Mouse (Mus musculus) embryonic stem cell, embryonic (primary cell): ENCODE data around the gene Gskip.

ENCODE experiments used
- CTCF ChIA-PET, 4 experiments: fragments of 300-600 bp in 2 of 4; fragments of 350-600 bp in 2 of 4; sonication (Branson Sonifier 250); formaldehyde crosslinking; loops; one replicate each; lab custom pipeline; 2022; ENCODE audit warnings: inconsistent platforms in 2 of 4; lab: Charles Lee
- POLR2A ChIA-PET, 4 experiments: fragments of 300-600 bp in 2 of 4; fragments of 350-600 bp in 2 of 4; sonication (Branson Sonifier 250); formaldehyde crosslinking; loops; one replicate each; lab custom pipeline; 2022; ENCODE audit warnings: antibody characterized with exemption in 4 of 4, inconsistent platforms in 1 of 4; lab: Charles Lee

The Gskip gene

DNA sequence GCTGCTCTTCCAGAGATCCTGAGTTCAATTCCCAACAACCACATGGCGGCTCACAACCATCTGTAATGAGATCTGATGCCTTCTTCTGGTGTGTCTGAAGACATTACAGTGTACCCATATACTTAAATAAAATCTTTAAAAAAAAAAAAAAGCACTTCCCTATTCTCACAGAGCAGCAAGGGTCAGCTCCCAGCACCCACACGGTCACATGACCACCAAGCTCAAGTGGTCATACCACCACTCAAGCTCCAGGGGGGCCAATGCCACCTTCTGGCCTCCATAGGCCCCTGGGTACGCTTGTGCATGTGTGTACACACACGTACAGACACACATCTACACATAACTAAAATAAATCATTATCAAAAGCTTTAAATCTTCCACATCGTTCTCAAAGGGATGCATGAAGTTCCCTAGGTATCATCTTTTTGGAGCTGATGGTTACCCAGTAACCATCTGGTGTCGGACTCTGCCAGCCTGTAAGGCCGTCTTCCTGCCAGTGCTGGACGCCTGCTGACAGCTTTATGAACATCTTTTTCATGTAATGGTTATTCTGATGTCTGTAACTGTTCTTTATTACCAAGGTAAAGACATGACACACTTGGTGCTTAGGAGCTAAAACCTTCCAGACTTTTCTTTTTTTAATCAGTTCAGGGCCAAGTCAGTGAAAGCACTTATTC is 12.6 kb downstream of the Gskip start:
- POLR2A ChIA-PET, result interaction anchor here in 2 of 4 experiments (0.9 to 2.8 kb wide), 10 partner anchors 8 to 38 kb away, joined by 3 to 12 read pairs (median 4); partner anchors contain the start of genes Gskip (in 2 of the 2), Ak7 (in 1 of the 2) and Atg2b (in 1 of the 2)
- CTCF ChIA-PET, result interaction anchor here in 2 of 4 experiments (0.8 to 1.7 kb wide), 2 partner anchors 23 to 31 kb away, joined by 3 to 5 read pairs; no protein-coding TSS in a partner anchor

GRCm38 (mm10) chr12:105700433-105700832 is 15.8 kb downstream of the Gskip start:
- POLR2A ChIA-PET, result interaction anchor here in 3 of 4 experiments (0.6 to 2.1 kb wide), 5 partner anchors 13 to 224 kb away, joined by 3 to 6 read pairs (median 3); no protein-coding TSS in a partner anchor

DNA sequence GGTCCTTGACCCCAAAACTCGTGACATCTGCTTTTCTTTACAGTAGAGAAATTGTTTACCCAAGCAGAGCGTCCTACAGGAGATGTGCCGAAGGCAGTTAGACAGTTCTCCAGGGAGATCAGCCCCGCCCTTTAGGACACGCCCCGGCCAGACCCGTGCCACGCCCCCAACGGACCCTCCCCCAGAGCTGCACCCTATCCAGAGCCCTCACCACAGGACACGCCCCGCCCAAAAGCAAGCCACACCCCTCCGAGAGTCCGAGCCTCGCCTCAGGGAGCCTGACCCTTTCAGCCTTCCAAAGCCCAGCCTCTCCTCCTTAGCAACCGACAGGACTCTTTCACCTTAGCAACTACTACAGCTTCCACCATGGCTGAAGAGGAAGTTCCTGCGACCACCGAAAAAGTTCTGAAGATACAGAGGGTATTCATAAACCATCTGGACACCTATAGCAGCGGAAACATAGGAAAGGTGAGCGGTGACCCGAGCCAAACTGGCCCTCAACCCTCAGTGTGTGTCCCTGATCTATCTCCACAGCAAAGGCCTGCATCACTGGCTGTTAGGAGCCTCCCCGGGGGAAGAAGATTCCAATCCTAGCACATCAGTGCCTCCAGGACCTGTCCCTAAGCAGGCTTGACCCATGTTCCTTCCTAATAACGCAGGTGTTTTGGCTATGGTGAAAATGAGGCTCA is 21.3 kb downstream of the Gskip start, which contains the start of gene Ak7:
TSS of gene Ak7 (plus strand) at position 178 of the 689 bp plus-strand sequence.
- CTCF ChIA-PET, result interaction anchor here (0.6 to 1.5 kb wide), 6 partner anchors 10 to 230 kb away, joined by 3 to 9 read pairs (median 3); no protein-coding TSS in a partner anchor

More at GRCm38 (mm10) chr12:105700433-105700832, 15.8 kb downstream of the Gskip start:
- CTCF ChIA-PET, result no interaction called here

DNA sequence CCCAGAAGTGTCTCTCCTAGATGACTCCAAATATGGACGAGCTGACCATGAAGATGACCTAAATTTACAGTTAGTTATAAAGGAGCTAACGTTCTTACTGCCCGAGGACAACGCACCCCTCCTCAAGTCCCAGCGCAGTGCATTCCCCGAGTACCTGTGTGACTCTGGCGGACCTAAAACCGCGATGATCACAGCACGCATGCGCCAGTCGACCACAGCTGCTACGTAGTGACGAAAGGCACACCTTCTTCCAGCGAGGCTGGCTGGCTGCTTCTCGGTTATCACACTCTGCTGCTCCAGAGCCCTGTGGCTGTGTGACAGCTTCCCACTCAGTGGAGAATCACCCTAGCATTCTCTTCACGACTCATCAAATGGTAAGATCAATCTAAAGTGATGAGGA is 34.0 kb downstream of the Gskip start:
- ChIA-PET CTCF (interaction anchor here in 2 of 4 experiments (0.6 to 1.1 kb wide), 3 partner anchors 9 to 765 kb away, joined by 3 to 6 read pairs (median 4); no protein-coding TSS in a partner anchor), POLR2A (interaction anchor here in 2 of 4 experiments (0.7 to 1.4 kb wide), 5 partner anchors 10 to 48 kb away, joined by 3 read pairs; no protein-coding TSS in a partner anchor)

More for the DNA sequence above, 21.3 kb downstream of the Gskip start, which contains the start of gene Ak7:
- POLR2A ChIA-PET, result interaction anchor here in 3 of 4 experiments (0.5 to 1.9 kb wide), 12 partner anchors 9 to 79 kb away, joined by 3 to 9 read pairs (median 3); partner anchors contain the start of genes Atg2b (in 1 of the 3) and Gskip (in 1 of the 3)

DNA sequence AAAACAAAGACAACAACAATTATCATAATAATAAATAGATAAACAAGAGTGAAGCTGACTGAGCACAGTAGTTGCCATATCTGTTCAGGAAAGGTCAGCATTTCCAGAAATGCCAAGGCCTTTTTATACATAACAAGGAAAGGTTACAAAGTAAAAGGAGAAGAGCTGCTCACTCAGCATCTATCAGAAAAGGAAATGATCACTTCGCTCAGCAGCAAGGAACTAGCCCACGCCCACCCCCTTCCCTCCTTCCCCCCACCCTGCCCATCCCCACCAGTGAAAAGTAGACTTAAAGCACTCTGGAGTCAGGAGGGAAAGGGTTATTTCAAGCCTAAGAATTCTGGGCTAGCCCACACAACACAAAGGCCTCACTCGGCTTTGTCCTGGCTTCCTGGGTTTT is 35.6 kb downstream of the Gskip start:
- CTCF ChIA-PET, result interaction anchor here in 3 of 4 experiments (0.6 to 1.9 kb wide), 4 partner anchors 8 to 1001 kb away, joined by 3 to 5 read pairs (median 4); partner anchors contain the start of gene Ak7 (in 1 of the 3)
- POLR2A ChIA-PET, result interaction anchor here in 2 of 4 experiments (0.6 to 1.5 kb wide), 6 partner anchors 10 to 117 kb away, joined by 3 to 7 read pairs (median 3); partner anchors contain the start of gene Bdkrb1 (in 1 of the 2)

- ChIA-PET CTCF (interaction anchor here in 2 of 4 experiments (0.6 to 2.0 kb wide), 6 partner anchors 9 to 224 kb away, joined by 3 to 13 read pairs (median 4); no protein-coding TSS in a partner anchor), POLR2A (interaction anchor here in 2 of 4 experiments (0.6 to 2.4 kb wide), 4 partner anchors 9 to 142 kb away, joined by 5 to 8 read pairs (median 6); partner anchors contain the start of gene Papola (in 1 of the 2))
Measured at GRCm38 (mm10) chr12:105721452-105722132, 37.0 kb downstream of the Gskip start.

- POLR2A ChIA-PET, result interaction anchor here in 1 of 4 experiments (0.6 to 2.4 kb wide), 3 partner anchors 8 to 101 kb away, joined by 3 to 8 read pairs (median 5); no protein-coding TSS in a partner anchor
- CTCF ChIA-PET, result interaction anchor here in 2 of 4 experiments (0.8 to 2.0 kb wide), 2 partner anchors 12 to 19 kb away, joined by 3 to 5 read pairs; no protein-coding TSS in a partner anchor
Measured at GRCm38 (mm10) chr12:105722657-105723056, 38.0 kb downstream of the Gskip start.

DNA sequence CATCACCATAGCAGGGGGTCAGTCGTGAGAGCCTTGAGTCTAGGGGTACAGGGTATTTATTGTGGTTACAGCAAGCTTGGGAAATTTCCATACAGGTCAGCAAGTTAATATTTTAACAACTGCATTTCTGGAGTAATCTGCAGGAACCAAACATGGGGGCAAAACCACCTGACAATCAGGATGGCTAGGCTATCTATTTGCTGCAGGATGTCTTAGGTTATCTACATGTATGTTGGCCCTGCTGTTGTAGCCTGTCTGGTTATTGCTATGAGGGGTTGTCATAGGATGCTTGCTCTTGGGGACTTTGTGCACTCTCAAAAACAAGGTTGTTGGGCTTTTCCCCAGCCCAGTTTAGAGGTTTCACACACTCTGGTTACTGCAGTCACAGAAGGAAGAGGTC is 40.0 kb downstream of the Gskip start:
- CTCF ChIA-PET, result no interaction called here
- POLR2A ChIA-PET, result interaction anchor here in 1 of 4 experiments (0.5 kb wide), 1 partner anchor 500 kb away, joined by 11 read pairs; no protein-coding TSS in a partner anchor

GRCm38 (mm10) chr12:105725736-105726135 is 41.1 kb downstream of the Gskip start:
- ChIA-PET POLR2A (interaction anchor here in 1 of 4 experiments (0.6 kb wide), 1 partner anchor 71 kb away, joined by 4 read pairs; no protein-coding TSS in a partner anchor), CTCF (interaction anchor here in 2 of 4 experiments (0.5 to 0.6 kb wide), 2 partner anchors 13 to 256 kb away, joined by 7 to 9 read pairs; no protein-coding TSS in a partner anchor)

DNA sequence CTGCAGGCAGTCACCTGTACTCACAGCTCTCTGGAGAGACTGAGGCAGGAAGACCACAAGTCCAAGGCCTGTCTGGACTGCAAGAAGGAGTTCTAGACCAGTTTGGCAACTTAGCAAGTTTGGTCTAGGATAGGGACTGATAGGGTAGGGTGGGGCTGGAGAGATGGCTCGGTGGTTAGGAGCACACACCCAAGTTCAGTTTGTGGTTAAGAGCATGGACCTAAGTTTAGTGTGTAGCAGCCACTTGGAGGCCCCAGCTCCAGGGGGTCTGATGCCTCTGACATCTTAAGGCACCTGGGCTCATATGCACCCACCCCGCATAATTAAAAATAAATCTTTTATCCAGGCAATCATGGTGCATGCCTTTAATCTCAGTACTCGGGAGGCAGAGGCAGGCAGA is 42.6 kb downstream of the Gskip start:
- CTCF ChIA-PET, result interaction anchor here (0.7 to 1.7 kb wide), 9 partner anchors 11 to 229 kb away, joined by 3 to 23 read pairs (median 4); no protein-coding TSS in a partner anchor
- POLR2A ChIA-PET, result interaction anchor here in 2 of 4 experiments (0.5 to 1.9 kb wide), 10 partner anchors 14 to 1176 kb away, joined by 3 to 5 read pairs (median 3); partner anchors contain the start of genes Atg2b (in 1 of the 2), Bdkrb2 (in 1 of the 2) and Gskip (in 1 of the 2)

DNA sequence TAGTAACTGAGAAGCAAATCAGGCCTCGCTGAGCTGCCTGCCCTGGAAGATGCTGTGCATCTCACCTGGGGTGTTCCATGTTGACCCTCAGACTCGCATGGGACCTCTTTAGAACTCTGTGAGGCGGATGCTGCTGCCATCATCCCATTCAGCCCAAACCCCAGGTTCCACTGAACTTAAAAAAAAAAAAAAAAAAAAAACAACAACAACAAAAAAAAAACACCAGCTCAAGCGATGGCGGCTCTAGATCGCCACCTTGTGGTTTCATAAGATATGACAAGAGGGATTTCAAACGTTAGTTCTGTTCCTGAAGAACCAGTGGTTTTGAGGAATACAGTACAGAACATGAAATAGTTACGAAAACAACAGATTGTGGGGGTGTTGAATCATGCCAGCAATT is 43.3 kb downstream of the Gskip start:
- POLR2A ChIA-PET, result interaction anchor here (0.6 to 3.4 kb wide), 23 partner anchors 9 to 254 kb away, joined by 3 to 17 read pairs (median 3); partner anchors contain the start of genes Atg2b (in 1 of the 4), Gskip (in 1 of the 4) and Papola (in 1 of the 4)
- CTCF ChIA-PET, result interaction anchor here (0.5 to 1.7 kb wide), 54 partner anchors 8 to 1465 kb away, joined by 3 to 23 read pairs (median 4); partner anchors contain the start of gene Serpina3i (in 1 of the 4)

GRCm38 (mm10) chr12:105730851-105731460 is 46.3 kb downstream of the Gskip start:
- CTCF ChIA-PET, result interaction anchor here (0.6 to 1.9 kb wide), 11 partner anchors 10 to 376 kb away, joined by 3 to 4 read pairs (median 3); no protein-coding TSS in a partner anchor
- POLR2A ChIA-PET, result interaction anchor here (0.6 to 3.8 kb wide), 40 partner anchors 8 to 1093 kb away, joined by 3 to 17 read pairs (median 5); partner anchors contain the start of genes Ak7 (in 1 of the 4) and Papola (in 1 of the 4)

GRCm38 (mm10) chr12:105733370-105734159 is 48.9 kb downstream of the Gskip start:
- ChIA-PET CTCF (no interaction called here), POLR2A (interaction anchor here in 2 of 4 experiments (1.0 to 1.9 kb wide), 3 partner anchors 8 to 154 kb away, joined by 4 to 6 read pairs (median 5); no protein-coding TSS in a partner anchor)

- ChIA-PET POLR2A (interaction anchor here in 2 of 4 experiments (0.7 to 2.0 kb wide), 19 partner anchors 10 to 180 kb away, joined by 3 to 11 read pairs (median 4); no protein-coding TSS in a partner anchor), CTCF (interaction anchor here in 1 of 4 experiments (0.6 kb wide), 1 partner anchor 681 kb away, joined by 4 read pairs; no protein-coding TSS in a partner anchor)
Measured at GRCm38 (mm10) chr12:105735226-105735888, 50.7 kb downstream of the Gskip start.
